Mouse (Mus musculus) hindbrain, embryonic 16.5 days (tissue): Measurements from ENCODE around the gene Slc22a12. TPM values are rescaled to one million over a fixed set of nuclear protein-coding genes. Genes with fewer than 3 reads are reported as not detected.

Experiments
- ATAC-seq: fragments of 200-750 bp; cut with Nextera tagmentation; 2 replicates; pipeline ENCODE4 v1.8.0; 2017; ENCODE audit warnings: moderate TSS enrichment, moderate library complexity
- H3K27ac ChIP-seq: fragments of 300-500 bp; sonication (generic); 2 replicates; pipeline ENCODE4 v1.5.1; 2014; ENCODE audit warnings: low read depth, mild to moderate bottlenecking, control low read depth, low read length, moderate library complexity
- H3K27me3 ChIP-seq: fragments of 300-500 bp; sonication (generic); replicated peaks from 2 replicates; pipeline ENCODE4 v1.6.1; 2014; ENCODE audit warnings: low read length; ENCODE audit not compliant: control insufficient read depth, insufficient read depth
- H3K36me3 ChIP-seq: fragments of 300-500 bp; sonication (generic); 2 replicates; pipeline ENCODE4 v1.6.1; 2014; ENCODE audit warnings: mild to moderate bottlenecking, low read length, moderate library complexity, mixed read lengths; ENCODE audit not compliant: control insufficient read depth, insufficient read depth
- H3K4me1 ChIP-seq: fragments of 300-500 bp; sonication (generic); 2 replicates; pipeline ENCODE4 v1.6.1; 2014; ENCODE audit warnings: low read depth, low read length; ENCODE audit not compliant: control insufficient read depth, insufficient read depth
- H3K4me2 ChIP-seq: fragments of 300-500 bp; sonication (generic); 2 replicates; pipeline ENCODE4 v1.6.1; 2014; ENCODE audit warnings: mild to moderate bottlenecking, low read length, control low read depth, moderate library complexity
- H3K4me3 ChIP-seq: fragments of 300-500 bp; sonication (generic); 2 replicates; pipeline ENCODE4 v1.5.1; 2014; ENCODE audit warnings: mild to moderate bottlenecking, low read length, control low read depth, moderate library complexity
- H3K9ac ChIP-seq: fragments of 300-500 bp; sonication (generic); 2 replicates; pipeline ENCODE4 v1.6.1; 2014; ENCODE audit warnings: low read depth, mild to moderate bottlenecking, control low read depth, low read length, moderate library complexity
- H3K9me3 ChIP-seq: fragments of 300-500 bp; sonication (generic); 2 replicates; pipeline ENCODE4 v1.6.1; 2014; ENCODE audit warnings: mild to moderate bottlenecking, low read length, moderate library complexity; ENCODE audit not compliant: control insufficient read depth
- WGBS: fragments of 180-500 bp; shearing (Covaris S2); extraction: QIAGEN DNeasy Blood & Tissue Kit; methylation state at CpG from one replicate; pipeline ENCODE4 v1.1.7; 2014; 5-methylcytosine and 5-hydroxymethylcytosine counted together
- polyA plus RNA-seq: library from polyadenylated mRNA; unstranded; fragments of >200 nt; fragmentation: Nextera tagmentation; extraction: Ambion mirVana; gene quantifications from 2 replicates; pipeline ENCODE4 v1.2.1, GENCODE M21; 2015

Slc22a12 gene
- polyA plus RNA-seq, 1 experiment from 2014 or later = not detected

DNA sequence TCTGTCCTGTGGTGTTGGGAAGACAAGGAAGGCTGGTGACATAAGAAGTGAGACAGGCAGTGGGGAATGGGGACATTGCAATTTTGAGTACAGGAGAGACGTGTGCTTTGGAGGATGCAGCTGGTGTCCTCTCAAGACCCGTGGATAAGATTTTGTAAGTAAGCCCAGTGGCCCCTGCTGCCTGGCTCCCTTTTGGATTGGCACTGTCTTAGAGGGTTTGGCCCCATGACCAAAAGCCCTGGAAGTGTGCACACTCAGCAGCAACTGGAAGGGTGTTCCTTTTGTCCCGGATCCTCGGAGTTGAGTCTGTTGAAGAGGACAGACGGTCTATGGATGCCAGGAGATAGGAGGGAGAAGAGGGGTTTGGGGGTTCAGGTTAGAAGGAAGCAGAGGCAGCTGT lies 2.6 kb upstream of the Slc22a12 start:
- Histone ChIP-seq H3K9me3 (no peaks in the 10 kb centered on the region), H3K9ac (no peak overlapping the region), H3K4me1 (peaks cover 8% of the 10 kb centered on the region), H3K27ac (no peak overlapping the region), H3K4me3 (no peak overlapping the region), H3K4me2 (no peak overlapping the region), H3K36me3 (no peaks in the 10 kb centered on the region), H3K27me3 (no peaks in the 10 kb centered on the region)
- no peak for ATAC-seq
- WGBS = 92% methylated on average over 5 of the region's 5 CpGs

DNA sequence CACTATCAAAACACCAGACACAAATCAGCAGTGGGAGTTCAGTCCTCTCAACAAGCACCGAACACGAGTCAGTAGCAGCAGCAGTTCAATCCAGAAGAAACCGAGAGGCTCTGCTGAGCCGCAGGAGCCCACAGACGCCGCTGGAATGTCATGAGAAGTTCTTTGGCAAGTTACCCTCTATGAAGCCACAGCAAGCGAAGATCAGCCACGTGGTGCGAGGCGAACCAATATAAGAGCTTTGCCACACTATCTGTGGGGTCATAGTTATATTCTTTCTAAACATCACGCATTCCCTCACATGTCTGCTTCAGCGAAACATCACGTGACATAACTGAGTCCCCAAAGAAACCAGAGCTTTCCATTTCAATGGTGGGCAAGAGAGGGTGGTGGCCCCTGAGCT lies 1.9 kb upstream of the Slc22a12 start:
- Histone ChIP-seq H3K9me3 (no peaks in the 10 kb centered on the region), H3K4me2 (no peak overlapping the region), H3K36me3 (no peaks in the 10 kb centered on the region), H3K9ac (no peak overlapping the region), H3K4me1 (peaks cover 7% of the 10 kb centered on the region), H3K4me3 (no peak overlapping the region), H3K27ac (no peak overlapping the region), H3K27me3 (no peaks in the 10 kb centered on the region)
- no peak for ATAC-seq
- 92% methylated on average over 13 of the region's 13 CpGs for WGBS

DNA sequence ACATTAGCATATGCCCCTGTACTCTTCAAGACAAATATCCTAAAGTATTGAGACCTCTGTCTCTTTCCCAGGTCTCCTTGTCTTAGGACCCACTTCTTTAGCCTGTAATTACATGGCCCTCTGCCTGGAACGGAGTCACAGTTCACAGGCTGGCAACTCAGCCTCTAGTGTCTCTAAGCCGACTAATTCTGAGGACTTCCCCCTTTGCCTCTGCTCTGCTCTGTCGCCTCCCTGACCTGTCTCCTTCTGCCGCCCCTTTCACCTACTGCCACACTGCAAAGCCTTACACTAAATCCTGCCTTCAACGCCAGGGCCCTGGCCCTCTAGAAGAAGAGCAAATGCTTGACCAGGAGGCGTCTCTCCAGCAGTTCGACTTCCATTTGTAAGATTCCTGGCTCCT lies 686 bp upstream of the Slc22a12 start:
- no peak for ATAC-seq
- Histone ChIP-seq H3K27ac (peak overlapping the region; percentile 15; the same call in 1 of the 2 replicates), H3K9me3 (no peaks in the 10 kb centered on the region), H3K4me2 (no peak overlapping the region), H3K27me3 (no peaks in the 10 kb centered on the region), H3K36me3 (no peaks in the 10 kb centered on the region), H3K9ac (no peak overlapping the region), H3K4me1 (peaks cover 4% of the 10 kb centered on the region; the same call in 1 of the 2 replicates), H3K4me3 (no peak overlapping the region)
- WGBS = 44% methylated on average over 7 of the region's 7 CpGs

DNA sequence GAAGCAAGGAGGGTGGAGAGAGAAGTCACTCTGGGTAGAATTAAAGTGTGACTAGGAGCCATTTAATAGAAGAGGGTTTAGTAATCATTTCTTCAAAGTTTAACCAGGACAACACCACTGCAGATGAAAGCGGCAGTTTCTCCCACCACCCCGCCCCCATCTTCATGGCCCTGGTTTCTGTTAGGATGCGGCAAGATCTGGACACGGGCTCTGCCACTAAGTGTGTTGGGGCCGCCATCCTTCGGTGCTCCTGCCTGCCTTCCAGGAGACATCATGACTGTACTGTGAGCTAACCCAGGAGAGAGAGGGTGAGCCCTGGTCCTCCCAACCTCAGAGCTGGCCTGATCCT lies 177 bp upstream of the Slc22a12 start:
- no peaks in the 10 kb centered on the region for H3K36me3 ChIP-seq
- no peaks in the 10 kb centered on the region; the same call in 1 of the 2 replicates for H3K4me1 ChIP-seq
- no peak overlapping the region for H3K4me3 ChIP-seq
- no peaks in the 10 kb centered on the region for H3K27me3 ChIP-seq
- no peak overlapping the region for H3K27ac ChIP-seq
- WGBS = 92% methylated on average over 6 of the region's 6 CpGs
- no peak overlapping the region for H3K4me2 ChIP-seq
- no peaks in the 10 kb centered on the region for H3K9me3 ChIP-seq
- no peak overlapping the region for H3K9ac ChIP-seq
- ATAC-seq = no peak

DNA sequence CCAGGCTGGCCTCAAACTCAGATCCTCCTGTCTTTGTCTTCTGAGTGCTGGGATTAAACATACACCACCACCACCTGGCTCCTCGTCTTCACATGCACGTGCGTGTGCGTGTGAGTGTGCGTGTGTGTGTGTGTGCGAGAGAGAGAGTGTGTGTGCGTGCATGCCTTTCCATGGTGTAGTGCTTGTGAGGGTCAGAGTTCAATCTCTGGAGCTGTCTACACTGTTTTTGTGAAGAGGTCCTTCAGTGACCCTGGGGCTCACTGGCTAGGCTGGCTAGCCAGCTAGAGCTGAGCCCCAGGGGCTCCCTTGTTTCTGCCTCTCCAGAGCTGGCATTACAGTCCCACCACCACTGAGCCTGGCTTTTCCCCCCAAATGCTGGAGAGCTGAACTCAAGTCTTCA lies 1.3 kb downstream of the Slc22a12 start:
- no peaks in the 10 kb centered on the region for H3K27me3 ChIP-seq
- H3K4me1 ChIP-seq = no peaks in the 10 kb centered on the region; the same call in 1 of the 2 replicates
- no peak for ATAC-seq
- H3K4me3 ChIP-seq = no peak overlapping the region
- H3K4me2 ChIP-seq = no peak overlapping the region
- no peaks in the 10 kb centered on the region for H3K36me3 ChIP-seq
- H3K9me3 ChIP-seq = no peaks in the 10 kb centered on the region
- 94% methylated on average over 7 of the region's 7 CpGs for WGBS
- H3K9ac ChIP-seq = no peak overlapping the region
- H3K27ac ChIP-seq = no peak overlapping the region

DNA sequence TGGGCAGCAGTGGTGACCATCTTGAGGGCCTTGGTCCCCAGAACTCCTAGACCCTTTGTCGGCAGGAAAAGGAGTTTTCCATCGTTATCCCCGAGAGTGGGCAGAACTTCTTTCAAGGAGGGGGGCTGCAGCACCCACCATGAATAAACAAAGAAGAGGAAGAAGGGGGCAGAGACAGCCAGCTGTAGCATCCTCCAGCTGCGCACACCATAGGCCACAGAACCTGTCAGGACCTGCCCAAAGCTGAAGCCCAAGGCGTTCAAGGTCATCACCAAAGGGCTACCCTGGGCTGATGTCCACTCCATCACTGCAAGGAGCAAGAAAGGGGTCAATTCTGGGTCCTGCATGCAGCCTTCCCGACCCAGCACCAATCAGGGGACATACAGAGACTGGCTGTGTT lies 2.6 kb downstream of the Slc22a12 start:
- no peak for ATAC-seq
- Histone ChIP-seq H3K9me3 (no peaks in the 10 kb centered on the region), H3K9ac (no peak overlapping the region), H3K27ac (no peak overlapping the region), H3K27me3 (no peaks in the 10 kb centered on the region), H3K4me3 (no peak overlapping the region), H3K4me2 (no peak overlapping the region), H3K4me1 (no peaks in the 10 kb centered on the region; the same call in 1 of the 2 replicates), H3K36me3 (no peaks in the 10 kb centered on the region)
- 77% methylated on average over 6 of the region's 6 CpGs for WGBS

DNA sequence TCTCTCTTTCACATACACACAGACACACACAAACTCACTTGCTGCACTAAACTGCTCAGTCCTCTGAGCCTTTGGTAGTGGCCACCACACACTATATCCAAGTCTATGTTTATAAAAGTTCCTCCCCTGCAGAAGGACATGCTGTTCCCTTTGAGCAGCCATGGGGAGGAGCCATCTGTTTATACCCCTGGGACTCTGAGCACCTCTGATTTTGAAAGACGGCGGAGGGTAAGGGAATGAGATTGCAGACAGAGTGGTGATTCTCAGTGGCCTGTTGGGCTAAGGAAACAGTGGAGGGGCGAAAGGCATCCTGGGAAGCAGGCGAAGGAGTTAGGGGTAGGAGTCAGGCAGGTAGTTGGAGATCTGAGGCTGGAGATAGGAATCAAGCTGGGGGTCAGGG lies 3.2 kb downstream of the Slc22a12 start:
- 78% methylated on average over 4 of the region's 4 CpGs for WGBS

DNA sequence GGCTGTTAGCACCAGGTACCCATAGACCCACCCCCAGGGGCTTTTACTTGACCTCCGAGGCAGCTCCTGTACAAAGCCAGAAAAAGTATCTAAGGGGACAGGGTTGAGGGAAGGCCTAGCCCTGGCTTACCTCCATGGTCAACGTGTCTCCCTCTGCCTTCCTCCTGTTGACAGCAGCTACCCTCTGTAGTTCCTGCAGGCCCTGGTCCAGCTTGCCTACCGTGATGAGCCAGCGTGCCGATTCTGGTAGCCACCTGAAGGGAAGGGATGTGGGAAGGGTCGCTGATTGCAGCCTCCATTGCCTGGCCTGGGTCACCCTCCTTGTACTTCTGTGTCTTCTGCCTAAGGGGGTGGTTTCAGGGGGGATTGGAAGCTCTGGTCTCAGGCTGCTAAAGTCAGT lies 4.3 kb downstream of the Slc22a12 start:
- H3K4me2 ChIP-seq = no peak overlapping the region
- H3K4me1 ChIP-seq = peaks cover 7% of the 10 kb centered on the region
- 96% methylated on average over 6 of the region's 6 CpGs for WGBS

More for the DNA sequence above, 3.2 kb downstream of the Slc22a12 start:
- H3K4me1 ChIP-seq = no peaks in the 10 kb centered on the region; the same call in 1 of the 2 replicates
- H3K27ac ChIP-seq = no peak overlapping the region
- H3K4me2 ChIP-seq = no peak overlapping the region
- no peaks in the 10 kb centered on the region for H3K36me3 ChIP-seq
- H3K4me3 ChIP-seq = no peak overlapping the region
- H3K27me3 ChIP-seq = no peaks in the 10 kb centered on the region
- ATAC-seq = no peak
- H3K9ac ChIP-seq = no peak overlapping the region
- H3K9me3 ChIP-seq = no peaks in the 10 kb centered on the region

DNA sequence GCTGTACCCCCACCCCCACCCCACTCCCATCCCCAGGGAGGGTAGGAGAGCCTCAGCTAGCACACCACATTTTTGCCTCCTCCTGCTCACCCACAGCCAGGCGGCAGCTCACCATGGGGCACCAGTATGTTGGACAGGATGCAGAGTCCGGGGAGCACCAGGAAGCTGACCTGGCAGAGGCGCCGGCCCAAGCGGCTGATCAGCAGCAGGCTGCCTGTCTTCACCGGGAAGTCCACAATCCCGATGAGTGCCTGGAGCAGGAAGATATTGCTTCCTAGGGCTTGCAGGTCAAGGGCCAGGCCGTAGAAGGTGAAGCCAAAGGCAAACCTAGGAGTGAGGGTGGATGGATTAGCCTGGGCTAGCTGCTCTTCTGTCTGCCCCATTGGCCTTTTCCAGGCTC lies 5.3 kb downstream of the Slc22a12 start:
- Histone ChIP-seq H3K4me1 (peaks cover 12% of the 10 kb centered on the region), H3K27ac (no peak overlapping the region), H3K9ac (no peak overlapping the region), H3K4me3 (no peak overlapping the region), H3K9me3 (no peaks in the 10 kb centered on the region), H3K27me3 (no peaks in the 10 kb centered on the region), H3K4me2 (no peak overlapping the region), H3K36me3 (no peaks in the 10 kb centered on the region)
- ATAC-seq = no peak
- 74% methylated on average over 8 of the region's 8 CpGs for WGBS

More for the DNA sequence above, 4.3 kb downstream of the Slc22a12 start:
- ATAC-seq = no peak
- H3K36me3 ChIP-seq = no peaks in the 10 kb centered on the region
- no peak overlapping the region for H3K4me3 ChIP-seq
- no peaks in the 10 kb centered on the region for H3K9me3 ChIP-seq
- no peak overlapping the region for H3K9ac ChIP-seq
- no peak overlapping the region for H3K27ac ChIP-seq
- H3K27me3 ChIP-seq = no peaks in the 10 kb centered on the region

DNA sequence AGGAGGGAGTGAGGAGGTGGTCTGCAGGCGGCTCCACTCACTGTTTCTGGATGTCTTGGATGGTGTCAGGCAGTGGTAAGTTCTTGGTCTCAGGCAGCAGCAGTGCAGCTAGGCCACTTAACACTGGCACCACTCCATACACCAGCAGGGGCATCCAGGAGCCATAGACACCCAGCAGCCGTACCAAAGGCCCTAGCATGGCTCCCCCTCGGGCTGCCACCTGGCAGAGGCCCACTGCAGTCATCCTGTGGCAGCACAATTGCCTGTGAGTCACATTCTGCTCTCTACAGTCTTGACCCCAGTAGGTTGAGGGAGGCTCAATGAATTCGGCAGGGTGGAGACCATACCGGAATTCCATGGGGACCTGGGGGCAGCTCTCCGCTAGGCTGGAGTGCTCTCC lies 6.1 kb downstream of the Slc22a12 start:
- ATAC-seq = no peak
- Histone ChIP-seq H3K9me3 (no peaks in the 10 kb centered on the region), H3K27ac (no peak overlapping the region), H3K4me2 (no peak overlapping the region), H3K27me3 (no peaks in the 10 kb centered on the region), H3K36me3 (no peaks in the 10 kb centered on the region), H3K4me1 (peaks cover 18% of the 10 kb centered on the region), H3K4me3 (no peak overlapping the region), H3K9ac (no peak overlapping the region)
- 55% methylated on average over 6 of the region's 6 CpGs for WGBS
